In genomic region chr4:144918501-144918900, GRCm38 (mm10) we compare ENCODE assay signal across 11 mouse cellular contexts.
"Had no signal": no experiment of that assay in that cellular context is flagged by ENCODE, and none has a peak within 500 bp of the region (broad histone marks: within the 10 kb centered on the region; RNA-seq: fewer than 3 reads in every experiment).

No protein-coding gene starts in this region.

- DNase-seq: lung, adult 18-20 months; lung, embryonic 14.5 days; lung, postnatal 10 days; midbrain, embryonic 14.5 days; retina, postnatal 1 day; right cerebral cortex, postnatal 4 days; spleen, adult 18-20 months; thymus, adult 18-20 months; thymus, postnatal 14 days; thymus, postnatal 36 days had no signal

- ATAC-seq: midbrain, embryonic 16.5 days had no signal
